Mouse (Mus musculus): ENCODE results near the gene Dhcr7.

- TF ChIP-seq CTCF (IDR thresholded peaks at IDR 0.05; ENCODE audit: low read depth, low read length) (no peak), POLR2A (IDR thresholded peaks at IDR 0.05; ENCODE audit: insufficient read depth, low read length) (no peak)
Observed at GRCm38 (mm10) chr7:143826985-143827384, 4.0 kb downstream of the Dhcr7 start.

Measured in ES-Bruce4 (cell line).